Mouse (Mus musculus) forebrain, embryonic 13.5 days (tissue): ENCODE measurements around the gene Aire. TPM values are rescaled to one million over a fixed set of nuclear protein-coding genes. Genes with fewer than 3 reads are reported as not detected.
"Not testable (repeated sequence)": the region's sequence is repeated elsewhere in the genome, so short reads cannot be mapped to it uniquely, and the experiment has no call there.

ENCODE experiments used
- ATAC-seq: fragments of 200-750 bp; cut with Nextera tagmentation; 2 replicates; pipeline ENCODE4 v1.8.0; 2017
- H3K27ac ChIP-seq: fragments of 300-500 bp; sonication (generic); 2 replicates; pipeline ENCODE4 v1.5.1; 2015; ENCODE audit warnings: inconsistent platforms, mild to moderate bottlenecking, moderate library complexity
- H3K27me3 ChIP-seq: fragments of 300-500 bp; sonication (generic); 2 replicates; pipeline ENCODE4 v1.6.1; 2015; ENCODE audit warnings: mild to moderate bottlenecking, inconsistent platforms
- H3K36me3 ChIP-seq: fragments of 300-500 bp; sonication (generic); 2 replicates; pipeline ENCODE4 v1.6.1; 2015; ENCODE audit warnings: mild to moderate bottlenecking, inconsistent platforms; ENCODE audit not compliant: poor library complexity, severe bottlenecking
- H3K4me1 ChIP-seq: fragments of 300-500 bp; sonication (generic); 2 replicates; pipeline ENCODE4 v1.6.1; 2015; ENCODE audit warnings: inconsistent platforms
- H3K4me2 ChIP-seq: fragments of 300-500 bp; sonication (generic); 2 replicates; pipeline ENCODE4 v1.6.1; 2015; ENCODE audit warnings: inconsistent platforms, mild to moderate bottlenecking, moderate library complexity
- H3K4me3 ChIP-seq: fragments of 300-500 bp; sonication (generic); 2 replicates; pipeline ENCODE4 v1.5.1; 2015; ENCODE audit warnings: mild to moderate bottlenecking, inconsistent platforms
- H3K9ac ChIP-seq: fragments of 300-500 bp; sonication (generic); 2 replicates; pipeline ENCODE4 v1.6.1; 2015; ENCODE audit warnings: mild to moderate bottlenecking, inconsistent platforms
- H3K9me3 ChIP-seq: fragments of 300-500 bp; sonication (generic); replicated peaks from 2 replicates; pipeline ENCODE4 v1.6.1; 2016; ENCODE audit warnings: inconsistent platforms
- WGBS: fragments of 180-500 bp; shearing (Covaris S2); methylation state at CpG from one replicate; pipeline ENCODE4 v1.1.7; 2015; 5-methylcytosine and 5-hydroxymethylcytosine counted together
- polyA plus RNA-seq: library from polyadenylated mRNA; unstranded; fragments of >200 nt; fragmentation: Nextera tagmentation; extraction: Ambion mirVana; gene quantifications from 2 replicates; pipeline ENCODE4 v1.2.1, GENCODE M21; 2015

Gene Aire
- polyA plus RNA-seq, 1 experiment from 2014 or later, result not detected

DNA sequence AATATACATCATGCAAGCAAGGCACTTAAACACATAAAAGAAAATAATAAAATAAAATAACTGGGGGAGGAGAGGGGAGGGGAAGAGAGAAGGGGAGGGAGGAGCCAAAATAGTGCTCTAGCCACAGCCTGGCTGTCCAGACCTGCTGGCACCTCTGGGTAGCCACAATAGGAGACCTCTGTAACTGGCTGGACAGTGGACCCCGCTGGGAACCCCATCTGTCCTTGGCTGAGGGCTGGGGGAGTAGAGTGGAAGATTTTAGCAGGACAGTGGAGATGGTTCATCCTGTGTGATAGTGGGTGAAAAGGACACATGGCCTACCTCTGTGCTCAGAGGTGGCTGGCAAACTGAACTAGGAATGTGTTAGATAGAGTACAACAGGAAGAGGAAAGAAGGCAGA lies 1.1 kb upstream of the Aire start:
- H3K36me3 ChIP-seq, result no peaks in the 10 kb centered on the region
- no peak overlapping the region for H3K4me3 ChIP-seq
- no peak for ATAC-seq
- no peak overlapping the region for H3K4me2 ChIP-seq
- WGBS, result 62% methylated on average over 1 of the region's 1 CpGs
- peaks cover 8% of the 10 kb centered on the region for H3K4me1 ChIP-seq
- no peak overlapping the region for H3K27ac ChIP-seq
- no peak overlapping the region for H3K9ac ChIP-seq
- no peaks in the 10 kb centered on the region for H3K9me3 ChIP-seq
- H3K27me3 ChIP-seq, result peaks cover 7% of the 10 kb centered on the region

DNA sequence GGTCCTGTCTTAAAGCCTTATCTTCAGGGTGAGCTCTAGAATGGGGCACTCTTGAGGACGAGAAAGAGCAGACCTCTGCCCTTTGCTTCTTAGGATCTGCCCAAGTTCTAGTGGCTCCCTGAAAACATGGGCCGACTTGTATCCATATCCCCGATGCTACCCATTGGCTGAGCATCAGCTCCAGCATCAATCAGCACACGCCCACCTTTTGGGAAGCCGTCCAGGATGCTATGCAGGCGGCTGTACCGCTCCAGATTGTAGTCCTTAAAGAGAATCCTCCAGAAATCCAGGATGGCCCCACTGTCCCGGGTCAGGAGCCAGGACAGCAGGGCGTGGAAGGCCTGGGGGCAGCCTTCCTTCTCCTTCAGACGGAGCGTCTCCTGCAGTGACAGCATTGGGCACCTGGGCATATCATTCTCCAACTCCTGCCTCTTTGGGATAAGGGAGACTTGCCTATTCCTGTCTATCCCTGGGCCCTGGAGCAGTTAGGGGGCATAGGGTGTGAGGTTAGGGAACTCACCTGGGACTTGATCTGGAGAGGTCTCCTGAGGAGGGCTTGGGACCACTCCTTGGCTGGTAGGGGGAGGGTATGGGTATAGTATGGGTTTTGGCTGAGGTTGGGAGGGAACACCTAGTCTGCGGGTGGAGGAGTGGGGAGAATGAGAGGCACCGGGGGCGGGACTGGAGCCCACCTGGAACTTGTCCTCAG lies 559 bp downstream of the Aire start:
- peaks cover 7% of the 10 kb centered on the region for H3K27me3 ChIP-seq
- H3K9me3 ChIP-seq, result no peaks in the 10 kb centered on the region
- 66% methylated on average over 14 of the region's 14 CpGs for WGBS
- peaks cover 8% of the 10 kb centered on the region for H3K4me1 ChIP-seq
- H3K4me2 ChIP-seq, result peak overlapping the region; percentile 59
- no peak; the same call in 1 of the 2 replicates for ATAC-seq
- H3K4me3 ChIP-seq, result peak overlapping the region; percentile 30
- no peak overlapping the region for H3K27ac ChIP-seq
- H3K9ac ChIP-seq, result peak overlapping the region; percentile 28
- H3K36me3 ChIP-seq, result no peaks in the 10 kb centered on the region

GRCm38 (mm10) chr10:78042096-78042495 lies 1.3 kb downstream of the Aire start:
- H3K4me2 ChIP-seq, result no peak overlapping the region
- H3K9me3 ChIP-seq, result no peaks in the 10 kb centered on the region
- H3K27me3 ChIP-seq, result peaks cover 7% of the 10 kb centered on the region
- H3K36me3 ChIP-seq, result no peaks in the 10 kb centered on the region
- ATAC-seq, result no peak
- no peak overlapping the region for H3K27ac ChIP-seq
- 89% methylated on average over 7 of the region's 7 CpGs for WGBS
- H3K4me3 ChIP-seq, result no peak overlapping the region
- peaks cover 8% of the 10 kb centered on the region for H3K4me1 ChIP-seq
- H3K9ac ChIP-seq, result no peak overlapping the region

DNA sequence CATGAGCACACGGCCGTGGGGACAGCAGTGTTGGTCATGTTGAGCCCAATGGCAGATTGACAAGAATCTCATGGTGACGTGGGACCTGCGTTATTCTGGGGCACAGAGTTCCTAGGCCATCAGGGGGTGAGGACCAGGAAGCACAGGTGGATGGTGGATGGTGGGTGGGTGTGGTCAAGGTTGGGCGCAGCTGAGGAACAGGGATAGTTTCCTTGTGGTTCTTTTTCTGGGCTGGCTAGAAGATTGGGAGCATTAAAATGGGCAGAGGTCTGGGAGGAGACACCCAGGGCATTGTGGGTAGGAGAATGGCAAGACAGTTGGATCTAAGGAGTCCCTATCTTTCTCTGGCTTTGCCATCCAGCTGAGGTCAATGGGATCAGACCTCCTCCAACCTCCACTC lies 1.8 kb downstream of the Aire start, which contains the start of gene Dnmt3l:
Gene Dnmt3l, plus strand, starts transcription at position 301 of the 400 bp plus-strand sequence.
- H3K4me3 ChIP-seq, result no peak within 1 kb of the TSS
- ATAC-seq, result no peak
- H3K4me1 ChIP-seq, result peaks cover 8% of the 10 kb centered on the region
- 94% methylated on average over 5 of the region's 5 CpGs for WGBS
- no peak within 1 kb of the TSS for H3K4me2 ChIP-seq
- H3K27me3 ChIP-seq, result peaks cover 7% of the 10 kb centered on the region
- no peak within 1 kb of the TSS for H3K9ac ChIP-seq
- no peaks in the 10 kb centered on the region for H3K36me3 ChIP-seq
- no peak within 1 kb of the TSS for H3K27ac ChIP-seq
- no peaks in the 10 kb centered on the region for H3K9me3 ChIP-seq

DNA sequence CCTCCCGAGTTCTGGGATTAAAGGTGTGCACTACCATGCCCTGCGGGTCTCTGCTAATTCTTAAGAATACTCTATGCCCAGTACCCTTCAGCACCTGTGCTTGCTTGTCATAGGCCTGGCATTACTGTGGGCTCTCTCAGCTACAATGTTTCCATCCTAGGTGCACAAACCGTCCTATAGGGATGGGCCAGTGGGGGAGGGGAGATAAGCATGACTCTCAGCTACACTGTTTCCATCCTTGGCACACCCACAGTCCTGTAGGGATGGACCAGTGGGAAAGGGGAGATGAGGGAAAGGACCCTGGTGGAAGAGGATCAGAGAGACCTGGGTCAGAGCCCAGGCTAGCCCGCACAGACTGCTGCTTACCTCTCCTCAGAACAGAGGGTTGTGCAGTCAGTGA lies 6.3 kb downstream of the Aire start:
- no peak for ATAC-seq
- H3K4me1 ChIP-seq, result no peaks in the 10 kb centered on the region
- peaks cover 2% of the 10 kb centered on the region; the same call in 1 of the 2 replicates for H3K27me3 ChIP-seq
- H3K9me3 ChIP-seq, result no peaks in the 10 kb centered on the region
- WGBS, result 81% methylated on average over 4 of the region's 4 CpGs
- H3K27ac ChIP-seq, result no peak overlapping the region
- H3K36me3 ChIP-seq, result no peaks in the 10 kb centered on the region
- no peak overlapping the region for H3K4me2 ChIP-seq
- H3K9ac ChIP-seq, result no peak overlapping the region
- no peak overlapping the region for H3K4me3 ChIP-seq

- Histone ChIP-seq H3K4me3 (no peak overlapping the region), H3K9ac (no peak overlapping the region), H3K4me2 (no peak overlapping the region), H3K4me1 (no peaks in the 10 kb centered on the region), H3K9me3 (no peaks in the 10 kb centered on the region), H3K36me3 (no peaks in the 10 kb centered on the region), H3K27me3 (no peaks in the 10 kb centered on the region), H3K27ac (no peak overlapping the region)
- 80% methylated on average over 2 of the region's 2 CpGs for WGBS
- no peak for ATAC-seq
Measured at GRCm38 (mm10) chr10:78031987-78032386, 11.4 kb downstream of the Aire start.

DNA sequence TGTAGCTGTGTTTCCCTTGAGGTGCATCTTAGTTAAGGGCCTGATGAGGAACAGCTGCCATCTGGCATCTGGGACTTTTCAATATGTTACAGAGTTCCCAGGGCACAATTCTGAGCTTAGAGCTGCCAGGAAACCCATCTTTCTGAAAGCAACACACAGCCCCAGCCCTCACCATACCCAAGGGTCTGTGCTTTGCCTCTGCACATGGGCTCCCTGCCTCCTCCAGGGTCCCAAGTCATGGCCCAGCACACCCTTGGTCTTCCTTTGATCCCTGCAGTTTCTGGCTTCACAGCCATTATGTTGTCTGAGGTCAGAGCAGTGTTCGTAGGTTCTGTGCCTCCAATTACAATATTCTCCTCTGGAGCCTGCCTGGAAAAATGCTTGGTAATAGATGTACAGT lies 14.3 kb downstream of the Aire start:
- H3K4me2 ChIP-seq, result no peak overlapping the region
- no peaks in the 10 kb centered on the region for H3K36me3 ChIP-seq
- WGBS, result 85% methylated on average over 1 of the region's 1 CpGs
- H3K27ac ChIP-seq, result no peak overlapping the region
- ATAC-seq, result no peak
- no peaks in the 10 kb centered on the region for H3K4me1 ChIP-seq
- H3K27me3 ChIP-seq, result no peaks in the 10 kb centered on the region
- H3K4me3 ChIP-seq, result no peak overlapping the region
- H3K9ac ChIP-seq, result no peak overlapping the region
- H3K9me3 ChIP-seq, result no peaks in the 10 kb centered on the region

- peak; percentile 77 for ATAC-seq
- WGBS, result 7% methylated on average over 5 of the region's 5 CpGs
Measured at GRCm38 (mm10) chr10:78028129-78028528, 15.3 kb downstream of the Aire start.

GRCm38 (mm10) chr10:78025453-78025852 lies 18.0 kb downstream of the Aire start:
- not testable (repeated sequence) for H3K36me3 ChIP-seq, H3K27ac ChIP-seq, H3K9ac ChIP-seq, H3K27me3 ChIP-seq, H3K4me1 ChIP-seq, H3K4me3 ChIP-seq, H3K9me3 ChIP-seq, ATAC-seq, H3K4me2 ChIP-seq
- 62% methylated on average over 6 of the region's 8 CpGs for WGBS

More at GRCm38 (mm10) chr10:78028129-78028528, 15.3 kb downstream of the Aire start:
- no peak overlapping the region for H3K4me2 ChIP-seq
- no peaks in the 10 kb centered on the region for H3K9me3 ChIP-seq
- H3K27ac ChIP-seq, result no peak overlapping the region
- H3K36me3 ChIP-seq, result no peaks in the 10 kb centered on the region
- H3K4me3 ChIP-seq, result no peak overlapping the region
- no peaks in the 10 kb centered on the region for H3K27me3 ChIP-seq
- H3K4me1 ChIP-seq, result no peaks in the 10 kb centered on the region
- no peak overlapping the region for H3K9ac ChIP-seq

- H3K4me1 ChIP-seq, H3K9me3 ChIP-seq, H3K4me3 ChIP-seq, H3K27me3 ChIP-seq, ATAC-seq, H3K4me2 ChIP-seq, H3K9ac ChIP-seq, H3K27ac ChIP-seq, H3K36me3 ChIP-seq: not testable (repeated sequence)
- 98% methylated on average over 7 of the region's 11 CpGs for WGBS
Measured at GRCm38 (mm10) chr10:78019984-78020383, 23.4 kb downstream of the Aire start.

- H3K27me3 ChIP-seq, result no peaks in the 10 kb centered on the region
- no peak overlapping the region for H3K9ac ChIP-seq
- no peaks in the 10 kb centered on the region for H3K9me3 ChIP-seq
- no peak overlapping the region for H3K4me3 ChIP-seq
- no peak for ATAC-seq
- H3K36me3 ChIP-seq, result no peaks in the 10 kb centered on the region
- no peak overlapping the region for H3K27ac ChIP-seq
- no peak overlapping the region for H3K4me2 ChIP-seq
- 63% methylated on average over 4 of the region's 4 CpGs for WGBS
- H3K4me1 ChIP-seq, result no peaks in the 10 kb centered on the region
Measured at GRCm38 (mm10) chr10:78019291-78019690, 24.1 kb downstream of the Aire start.

DNA sequence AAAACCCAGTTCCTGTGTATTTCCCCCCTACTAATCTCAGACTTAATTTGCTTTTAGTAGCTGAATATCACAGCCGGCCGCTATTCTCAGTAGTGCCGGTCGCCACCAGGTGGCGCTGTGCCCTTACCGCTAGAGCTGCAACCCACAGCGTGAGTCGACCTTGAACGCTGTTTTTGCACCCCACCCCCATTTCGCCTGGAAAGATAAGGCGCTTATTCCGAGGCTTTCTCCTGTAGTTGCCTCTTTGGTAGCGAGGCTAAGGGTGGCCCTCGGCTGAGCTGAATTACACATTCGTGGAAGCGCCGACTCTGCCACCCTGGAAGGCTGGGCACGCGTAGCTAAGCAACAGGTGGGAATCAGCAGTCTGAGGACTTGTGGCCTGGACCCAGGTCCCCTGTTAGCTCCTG lies 24.6 kb downstream of the Aire start:
- peak; percentile 55 for ATAC-seq
- Histone ChIP-seq H3K27me3 (no peaks in the 10 kb centered on the region), H3K9ac (no peak overlapping the region; the same call in 1 of the 2 replicates), H3K36me3 (no peaks in the 10 kb centered on the region), H3K27ac (no peak overlapping the region), H3K9me3 (no peaks in the 10 kb centered on the region), H3K4me3 (peak overlapping the region; percentile 31), H3K4me2 (peak overlapping the region; percentile 56), H3K4me1 (no peaks in the 10 kb centered on the region)
- WGBS, result 20% methylated on average over 19 of the region's 19 CpGs

- Histone ChIP-seq H3K9ac (no peak overlapping the region), H3K36me3 (no peaks in the 10 kb centered on the region), H3K4me1 (no peaks in the 10 kb centered on the region), H3K4me3 (no peak overlapping the region), H3K27ac (no peak overlapping the region), H3K27me3 (no peaks in the 10 kb centered on the region), H3K4me2 (no peak overlapping the region), H3K9me3 (no peaks in the 10 kb centered on the region)
- no peak for ATAC-seq
- 56% methylated on average over 5 of the region's 5 CpGs for WGBS
Measured at GRCm38 (mm10) chr10:78016366-78016765, 27.0 kb downstream of the Aire start.
